Mouse (Mus musculus) spleen, adult 2 months (tissue): Measurements from ENCODE around the gene Eif4g3. TPM values are rescaled to one million over a fixed set of nuclear protein-coding genes. Genes with fewer than 3 reads are reported as not detected.

Source experiments
- DNase-seq, 2 experiments: peaks; one replicate each; pipeline versions ENCODE4 v3.0.0 to v3.0.0-alpha.2; 2012 to 2021; ENCODE audit warnings: low spot score in 2 of 2, low read depth in 1 of 2
- H3K27ac ChIP-seq: fragments of 200-500 bp; 2 replicates; pipeline ENCODE4 v1.5.1; 2012; ENCODE audit warnings: low read length, inconsistent platforms; ENCODE audit not compliant: insufficient read depth
- H3K27me3 ChIP-seq: fragments of 200-500 bp; 2 replicates; pipeline ENCODE4 v1.6.1; 2012; ENCODE audit warnings: mild to moderate bottlenecking, moderate library complexity, low read length, inconsistent platforms; ENCODE audit not compliant: control insufficient read depth, insufficient read depth
- H3K36me3 ChIP-seq: fragments of 200-500 bp; 2 replicates; pipeline ENCODE4 v1.6.1; 2012; ENCODE audit warnings: mild to moderate bottlenecking, low read length, inconsistent platforms; ENCODE audit not compliant: control insufficient read depth, insufficient read depth
- H3K4me1 ChIP-seq: fragments of 200-500 bp; 2 replicates; pipeline ENCODE4 v1.6.1; 2011; ENCODE audit warnings: inconsistent platforms; ENCODE audit not compliant: control insufficient read depth, insufficient read depth, insufficient read length
- H3K4me3 ChIP-seq: fragments of 200-500 bp; 2 replicates; pipeline ENCODE4 v1.5.1; 2011; ENCODE audit warnings: mild to moderate bottlenecking, inconsistent platforms; ENCODE audit not compliant: insufficient read depth, insufficient read length; ENCODE audit errors: extremely low read depth
- CTCF ChIP-seq: fragments of 200-500 bp; IDR thresholded peaks from 2 replicates; pipeline ENCODE4 v1.5.1; 2011; ENCODE audit warnings: mild to moderate bottlenecking, inconsistent platforms; ENCODE audit not compliant: insufficient read depth, insufficient read length, insufficient replicate concordance; ENCODE audit errors: extremely low read depth
- POLR2A ChIP-seq: fragments of 200-500 bp; IDR thresholded peaks from 2 replicates; pipeline ENCODE4 v1.6.1; 2011; ENCODE audit warnings: low read depth, low read length, inconsistent platforms
- WGBS: fragments of 180-500 bp; shearing (Covaris S2); methylation state at CpG from one replicate; pipeline ENCODE4 v1.1.7; 2018; 5-methylcytosine and 5-hydroxymethylcytosine counted together
- polyA plus RNA-seq: library from polyadenylated mRNA; depleted of rRNA; stranded (reverse); fragments of >200 nt; gene quantifications from 2 replicates; pipeline ENCODE4 v1.2.3, GENCODE M21; 2012

The Eif4g3 gene
- polyA plus RNA-seq, 1 experiment, result 48.9 TPM

DNA sequence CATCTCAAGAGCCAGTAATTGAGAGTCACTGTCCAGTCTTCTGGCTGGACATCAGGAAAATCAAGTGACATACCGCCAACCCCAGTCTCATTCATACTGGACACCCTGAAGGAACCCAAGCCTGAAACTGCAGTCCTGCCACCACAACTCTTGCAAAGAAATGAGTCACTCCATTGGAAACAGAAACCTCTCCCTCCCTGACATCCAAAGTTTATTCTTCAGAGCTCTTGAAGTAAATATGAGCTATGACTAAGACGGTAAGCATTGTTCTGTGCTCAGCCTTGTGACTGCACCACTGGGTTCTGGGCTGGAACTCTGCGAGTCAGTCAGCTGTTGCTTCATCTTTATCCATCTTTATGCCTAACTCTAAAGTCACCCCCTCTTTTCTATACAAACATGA lies 221.0 kb downstream of the Eif4g3 start:
- Histone ChIP-seq H3K27me3 (no peaks in the 10 kb centered on the region), H3K27ac (no peak overlapping the region), H3K4me3 (no peak overlapping the region), H3K4me1 (peaks cover 4% of the 10 kb centered on the region), H3K36me3 (peaks cover 2% of the 10 kb centered on the region; the same call in 1 of the 2 replicates)
- no peak for DNase-seq
- 78% methylated on average over 3 of the region's 3 CpGs for WGBS
- TF ChIP-seq CTCF, result no peak
- TF ChIP-seq POLR2A, result no peak

- H3K27me3 ChIP-seq, result no peaks in the 10 kb centered on the region
- H3K4me1 ChIP-seq, result peaks cover 8% of the 10 kb centered on the region
- TF ChIP-seq POLR2A, result no peak
- no peak for TF ChIP-seq CTCF
- no peaks in the 10 kb centered on the region for H3K36me3 ChIP-seq
- peak overlapping the region; percentile 93 for H3K4me3 ChIP-seq
- peak overlapping the region; percentile 85 for H3K27ac ChIP-seq
- 45% methylated on average over 13 of the region's 13 CpGs for WGBS
- DNase-seq, result no peak
Measured at GRCm38 (mm10) chr4:138215671-138216199, 222.9 kb downstream of the Eif4g3 start.

- peak; percentile 39 to 64 for DNase-seq
- H3K27ac ChIP-seq, result peak within 1 kb of the TSS; percentile 96
- no peaks in the 10 kb centered on the region for H3K36me3 ChIP-seq
- H3K4me3 ChIP-seq, result peak within 1 kb of the TSS; percentile 98
- TF ChIP-seq POLR2A (peak; percentile 50; the same call in 1 of the 2 replicates), CTCF (no peak)
- peaks cover 12% of the 10 kb centered on the region for H3K4me1 ChIP-seq
- no peaks in the 10 kb centered on the region for H3K27me3 ChIP-seq
- under 1% methylated on average over 79 of the region's 84 CpGs for WGBS
Measured at GRCm38 (mm10) chr4:138216200-138216890, 223.5 kb downstream of the Eif4g3 start, which contains the start of gene Hp1bp3. TSS of gene Hp1bp3 (plus strand) at chr4:138216296.

- H3K4me1 ChIP-seq, result peaks cover 15% of the 10 kb centered on the region
- TF ChIP-seq CTCF, result no peak
- no peak for TF ChIP-seq POLR2A
- peak overlapping the region; percentile 96 for H3K27ac ChIP-seq
- peak; percentile 93 to 97 for DNase-seq
- WGBS, result under 1% methylated on average over 62 of the region's 68 CpGs
- no peaks in the 10 kb centered on the region for H3K27me3 ChIP-seq
- peak overlapping the region; percentile 98 for H3K4me3 ChIP-seq
- H3K36me3 ChIP-seq, result no peaks in the 10 kb centered on the region
Measured at GRCm38 (mm10) chr4:138216891-138217392, 224.1 kb downstream of the Eif4g3 start.

DNA sequence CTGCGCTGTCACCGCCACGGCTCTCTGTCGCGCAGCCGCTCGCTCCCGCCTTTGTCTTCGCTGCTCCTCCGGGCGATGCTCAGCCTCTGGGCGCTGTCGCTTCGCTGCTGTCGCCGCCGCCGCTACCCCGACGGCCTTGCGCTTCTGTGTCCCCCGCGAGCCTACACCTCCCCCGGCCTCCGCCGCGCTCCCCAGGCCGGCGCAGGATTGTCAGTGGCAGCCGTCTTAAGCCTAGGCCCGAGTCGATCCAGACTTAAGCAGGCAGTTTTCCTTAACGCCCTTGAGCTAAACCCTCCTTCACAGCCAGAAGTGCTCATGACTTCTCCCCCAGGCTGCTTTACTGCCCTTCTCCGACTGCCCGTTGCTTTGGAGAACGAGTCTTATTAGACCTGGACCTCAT lies 224.6 kb downstream of the Eif4g3 start:
- DNase-seq, result peak in 1 of 2 experiments; percentile 3
- H3K27ac ChIP-seq, result peak overlapping the region; percentile 96
- under 1% methylated on average over 36 of the region's 36 CpGs for WGBS
- peaks cover 18% of the 10 kb centered on the region for H3K4me1 ChIP-seq
- H3K4me3 ChIP-seq, result peak overlapping the region; percentile 98
- TF ChIP-seq POLR2A (no peak), CTCF (no peak)
- peaks cover 1% of the 10 kb centered on the region; the same call in 1 of the 2 replicates for H3K36me3 ChIP-seq
- no peaks in the 10 kb centered on the region for H3K27me3 ChIP-seq

- Histone ChIP-seq H3K27me3 (no peaks in the 10 kb centered on the region), H3K36me3 (peaks cover 6% of the 10 kb centered on the region), H3K4me1 (peaks cover 18% of the 10 kb centered on the region), H3K4me3 (peak overlapping the region; percentile 98), H3K27ac (peak overlapping the region; percentile 26; the same call in 1 of the 2 replicates)
- TF ChIP-seq CTCF, result no peak
- no peak for TF ChIP-seq POLR2A
- WGBS, result 48% methylated on average over 11 of the region's 11 CpGs
- DNase-seq, result no peak
Measured at GRCm38 (mm10) chr4:138217951-138218685, 225.3 kb downstream of the Eif4g3 start.

DNA sequence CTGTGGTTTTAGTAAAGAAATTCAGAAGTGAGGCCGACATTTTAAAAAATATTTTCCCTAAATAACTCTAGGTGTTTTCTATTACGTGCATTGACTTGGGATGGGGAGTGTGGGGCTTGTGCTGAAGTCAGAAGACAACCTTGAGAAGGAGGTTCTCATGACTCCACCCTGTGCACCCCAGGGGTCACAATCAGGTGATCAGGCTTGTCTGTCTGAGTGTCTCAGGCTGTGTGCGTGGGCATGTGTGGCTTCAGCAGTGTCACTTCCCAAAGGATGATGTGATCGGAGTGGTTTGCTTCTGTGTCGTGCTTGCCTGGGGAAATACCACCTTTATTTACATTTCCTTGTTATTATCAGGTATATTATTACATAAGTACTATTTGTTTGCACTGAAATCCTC lies 226.5 kb downstream of the Eif4g3 start:
- 58% methylated on average over 5 of the region's 5 CpGs for WGBS
- DNase-seq, result no peak
- Histone ChIP-seq H3K36me3 (peaks cover 16% of the 10 kb centered on the region), H3K4me3 (no peak overlapping the region), H3K27ac (no peak overlapping the region), H3K4me1 (peaks cover 22% of the 10 kb centered on the region), H3K27me3 (no peaks in the 10 kb centered on the region)
- no peak for TF ChIP-seq POLR2A
- TF ChIP-seq CTCF, result no peak
